Mouse (Mus musculus): Measurements from ENCODE around the gene Zcrb1. TPM values are rescaled to one million over a fixed set of nuclear protein-coding genes. Genes with fewer than 3 reads are reported as not detected.
A peak's percentile ranks its signal among the peaks of the same experiment; 100 is the strongest.

The Zcrb1 gene
- 10 to 100 TPM; 73.9 to 75.0 TPM for total RNA-seq (2021)
- long read RNA-seq, transcript Zcrb1-201 (8 exons, 877 nt), result major isoform, 28 of 56 reads
- long read RNA-seq, partial matches to known transcripts, result 3 of 56 reads
- long read RNA-seq, other reads (novel, unspliced or antisense), result 23 of 56 reads

GRCm38 (mm10) chr15:93397826-93398698, at the start of gene Zcrb1, which contains the start of gene Pphln1:
Gene Zcrb1 (minus strand): TSS chr15:93398334.
Gene Pphln1 (plus strand): TSS chr15:93398350.
- peak; percentile 74 to 82 for DNase-seq (ENCODE audit: low spot score in 2 of 2)

- no peak for DNase-seq (ENCODE audit: low spot score in 2 of 2)
Observed at GRCm38 (mm10) chr15:93443676-93444075, 45.5 kb upstream of the Zcrb1 start.

- no peak for DNase-seq (ENCODE audit: low spot score in 2 of 2)
Observed at GRCm38 (mm10) chr15:93442271-93442670, 44.1 kb upstream of the Zcrb1 start.

- peak; percentile 35 to 82 for DNase-seq (ENCODE audit: low spot score in 2 of 2)
Observed at GRCm38 (mm10) chr15:93438663-93439062, 40.5 kb upstream of the Zcrb1 start.

- DNase-seq (ENCODE audit: low spot score in 2 of 2), result no peak
Observed at GRCm38 (mm10) chr15:93435998-93436397, 37.9 kb upstream of the Zcrb1 start.

- DNase-seq (ENCODE audit: low spot score in 2 of 2), result no peak
Observed at GRCm38 (mm10) chr15:93433811-93434210, 35.7 kb upstream of the Zcrb1 start.

GRCm38 (mm10) chr15:93422537-93422936, 24.4 kb upstream of the Zcrb1 start:
- no peak for DNase-seq (ENCODE audit: low spot score in 2 of 2)

GRCm38 (mm10) chr15:93420596-93420995, 22.5 kb upstream of the Zcrb1 start:
- DNase-seq (ENCODE audit: low spot score in 2 of 2), result no peak

- DNase-seq (ENCODE audit: low spot score in 2 of 2), result no peak
Observed at GRCm38 (mm10) chr15:93416300-93416699, 18.2 kb upstream of the Zcrb1 start.

GRCm38 (mm10) chr15:93414456-93414855, 16.3 kb upstream of the Zcrb1 start:
- DNase-seq (ENCODE audit: low spot score in 2 of 2), result no peak

- no peak for DNase-seq (ENCODE audit: low spot score in 2 of 2)
Observed at GRCm38 (mm10) chr15:93412445-93412844, 14.3 kb upstream of the Zcrb1 start.

- no peak for DNase-seq (ENCODE audit: low spot score in 2 of 2)
Observed at GRCm38 (mm10) chr15:93406492-93406891, 8.4 kb upstream of the Zcrb1 start.

GRCm38 (mm10) chr15:93405446-93405986, 7.4 kb upstream of the Zcrb1 start:
- DNase-seq (ENCODE audit: low spot score in 2 of 2), result no peak

GRCm38 (mm10) chr15:93404849-93405248, 6.7 kb upstream of the Zcrb1 start:
- no peak for DNase-seq (ENCODE audit: low spot score in 2 of 2)

GRCm38 (mm10) chr15:93402730-93403129, 4.6 kb upstream of the Zcrb1 start:
- no peak for DNase-seq (ENCODE audit: low spot score in 2 of 2)

GRCm38 (mm10) chr15:93401446-93401845, 3.3 kb upstream of the Zcrb1 start:
- no peak for DNase-seq (ENCODE audit: low spot score in 2 of 2)

- DNase-seq (ENCODE audit: low spot score in 2 of 2), result no peak
Observed at GRCm38 (mm10) chr15:93398699-93399540, 786 bp upstream of the Zcrb1 start.

GRCm38 (mm10) chr15:93397269-93397668, 865 bp downstream of the Zcrb1 start:
- DNase-seq (ENCODE audit: low spot score in 2 of 2), result no peak

- DNase-seq (ENCODE audit: low spot score in 2 of 2), result no peak
Observed at GRCm38 (mm10) chr15:93381337-93381736, 16.8 kb downstream of the Zcrb1 start.

- DNase-seq (ENCODE audit: low spot score in 2 of 2), result no peak
Observed at GRCm38 (mm10) chr15:93379177-93379576, 19.0 kb downstream of the Zcrb1 start.

- no peak for DNase-seq (ENCODE audit: low spot score in 2 of 2)
Observed at GRCm38 (mm10) chr15:93375696-93376095, 22.4 kb downstream of the Zcrb1 start.
